Mouse (Mus musculus): ENCODE measurements at regions not wholly inside any gene's neighbourhood (a gene's known extent, or its start where the extent isn't known, plus 50 kb on each side); places are given as distances from the start of the nearest gene placed in this dataset.

GRCm38 (mm10) chr1:92731353-92732282 is 83.0 kb upstream of the Otos start:
- DNase-seq (ENCODE audit: low spot score in 2 of 2), result no peak

- no peak for DNase-seq (ENCODE audit: low spot score in 2 of 2)
Measured at GRCm38 (mm10) chr1:92730576-92730975, 81.9 kb upstream of the Otos start.

- DNase-seq (ENCODE audit: low spot score in 2 of 2), result peak in 1 of 2 experiments; percentile 68
Measured at GRCm38 (mm10) chr1:92727961-92728360, 79.3 kb upstream of the Otos start.

GRCm38 (mm10) chr1:92727371-92727770 is 78.7 kb upstream of the Otos start:
- no peak for DNase-seq (ENCODE audit: low spot score in 2 of 2)

- peak; percentile 37 to 62 for DNase-seq (ENCODE audit: low spot score in 2 of 2)
Measured at GRCm38 (mm10) chr1:92726341-92726740, 77.7 kb upstream of the Otos start.

- DNase-seq (ENCODE audit: low spot score in 2 of 2), result no peak
Measured at GRCm38 (mm10) chr1:92724135-92724534, 75.5 kb upstream of the Otos start.

GRCm38 (mm10) chr1:92720567-92720966 is 71.9 kb upstream of the Otos start:
- DNase-seq (ENCODE audit: low spot score in 2 of 2), result peak in 1 of 2 experiments; percentile 32

- DNase-seq (ENCODE audit: low spot score in 2 of 2), result no peak
Measured at GRCm38 (mm10) chr1:92719864-92720263, 71.2 kb upstream of the Otos start.

- no peak for DNase-seq (ENCODE audit: low spot score in 2 of 2)
Measured at GRCm38 (mm10) chr1:92718108-92718507, 69.5 kb upstream of the Otos start.

- no peak for DNase-seq (ENCODE audit: low spot score in 2 of 2)
Measured at GRCm38 (mm10) chr1:92714725-92715324, 66.2 kb upstream of the Otos start.

- DNase-seq (ENCODE audit: low spot score in 2 of 2), result peak in 1 of 2 experiments; percentile 70
Measured at GRCm38 (mm10) chr1:92712366-92712765, 63.7 kb upstream of the Otos start.

- DNase-seq (ENCODE audit: low spot score in 2 of 2), result no peak
Measured at GRCm38 (mm10) chr1:92710321-92710839, 61.7 kb upstream of the Otos start.

GRCm38 (mm10) chr1:92709190-92709850 is 60.7 kb upstream of the Otos start:
- no peak for DNase-seq (ENCODE audit: low spot score in 2 of 2)

GRCm38 (mm10) chr1:92707917-92708897 is 59.6 kb upstream of the Otos start:
- DNase-seq (ENCODE audit: low spot score in 2 of 2), result no peak

GRCm38 (mm10) chr1:92707441-92707840 is 58.8 kb upstream of the Otos start:
- no peak for DNase-seq (ENCODE audit: low spot score in 2 of 2)

- DNase-seq (ENCODE audit: low spot score in 2 of 2), result no peak
Measured at GRCm38 (mm10) chr1:92703903-92704302, 55.3 kb upstream of the Otos start.

GRCm38 (mm10) chr1:92703270-92703669 is 54.6 kb upstream of the Otos start:
- DNase-seq (ENCODE audit: low spot score in 2 of 2), result no peak

GRCm38 (mm10) chr1:92700107-92700506 is 51.5 kb upstream of the Otos start:
- DNase-seq (ENCODE audit: low spot score in 2 of 2), result no peak

- DNase-seq (ENCODE audit: low spot score in 2 of 2), result no peak
Measured at GRCm38 (mm10) chr1:92699697-92700096, 51.1 kb upstream of the Otos start.

- peak in 1 of 2 experiments; percentile 34 for DNase-seq (ENCODE audit: low spot score in 2 of 2)
Measured at GRCm38 (mm10) chr1:92699048-92699447, 50.4 kb upstream of the Otos start.

GRCm38 (mm10) chr1:92698541-92698940 is 49.9 kb upstream of the Otos start:
- DNase-seq (ENCODE audit: low spot score in 2 of 2), result no peak
